In genomic region chr8:107864802-107865651, GRCm38 (mm10) we compare ENCODE assay signal across 25 mouse cellular contexts.
DNase-seq lines count a peak whose midpoint lies in the region; ATAC-seq and TF ChIP-seq lines count a peak whose summit lies in the region.
"Had no signal": no experiment of that assay in that cellular context is flagged by ENCODE, and none has a peak within 500 bp of the region (broad histone marks: within the 10 kb centered on the region; RNA-seq: fewer than 3 reads in every experiment).

No protein-coding gene starts in this region.

- no peaks in the 10 kb centered on the region for H3K36me3 ChIP-seq in lung, embryonic 16.5 days (ENCODE audit: control insufficient read depth, insufficient read depth, low read length)
- no peaks in the 10 kb centered on the region for H3K36me3 ChIP-seq in embryonic facial prominence, embryonic 10.5 days (replicated peaks)
- no peaks in the 10 kb centered on the region for H3K36me3 ChIP-seq in limb, embryonic 10.5 days
- H3K36me3 ChIP-seq: heart, embryonic 15.5 days; hindbrain, embryonic 15.5 days; intestine, embryonic 15.5 days; kidney, embryonic 15.5 days had no signal

- no peak for TF ChIP-seq CTCF in brain, embryonic 14.5 days (IDR thresholded peaks at IDR 0.05; ENCODE audit: borderline replicate concordance, extremely low read depth, insufficient read depth, insufficient read length)

- no peaks in the 10 kb centered on the region for H3K27me3 ChIP-seq in lung, embryonic 16.5 days (ENCODE audit: control insufficient read depth, insufficient read depth, low read depth, low read length)
- H3K27me3 ChIP-seq in embryonic facial prominence, embryonic 10.5 days (replicated peaks; ENCODE audit: low read depth, poor library complexity, severe bottlenecking): no peaks in the 10 kb centered on the region
- H3K27me3 ChIP-seq in limb, embryonic 10.5 days (ENCODE audit: low read depth, poor library complexity, severe bottlenecking): no peaks in the 10 kb centered on the region
- H3K27me3 ChIP-seq: forebrain, embryonic 13.5 days; heart, embryonic 15.5 days; hindbrain, embryonic 15.5 days; intestine, embryonic 15.5 days; kidney, embryonic 15.5 days; megakaryocyte, embryonic 14.5 days had no signal

- no peak overlapping the region for H3K9ac ChIP-seq in lung, embryonic 16.5 days (ENCODE audit: low read length)
- H3K9ac ChIP-seq: forebrain, embryonic 13.5 days; heart, embryonic 15.5 days; hindbrain, embryonic 15.5 days; intestine, embryonic 15.5 days; kidney, embryonic 15.5 days; liver, postnatal 0 days had no signal

- H3K4me1 ChIP-seq in lung, embryonic 16.5 days (replicated peaks; ENCODE audit: control insufficient read depth, insufficient read depth, low read length): 0 out of 2 replicates have a peak, but pooled peaks cover 2% of the 10 kb centered on the region
- H3K4me1 ChIP-seq in embryonic facial prominence, embryonic 10.5 days: peaks cover 47% of the 10 kb centered on the region
- H3K4me1 ChIP-seq in limb, embryonic 10.5 days: peaks cover 81% of the 10 kb centered on the region
- H3K4me1 ChIP-seq: heart, embryonic 15.5 days; hindbrain, embryonic 15.5 days; intestine, embryonic 15.5 days; kidney, embryonic 15.5 days; megakaryocyte, embryonic 14.5 days had no signal

- no peaks in the 10 kb centered on the region for H3K9me3 ChIP-seq in lung, embryonic 16.5 days (ENCODE audit: control insufficient read depth, low read length)
- no peaks in the 10 kb centered on the region for H3K9me3 ChIP-seq in embryonic facial prominence, embryonic 10.5 days
- no peaks in the 10 kb centered on the region for H3K9me3 ChIP-seq in limb, embryonic 10.5 days (replicated peaks)
- H3K9me3 ChIP-seq: forebrain, embryonic 13.5 days; heart, embryonic 15.5 days; hindbrain, embryonic 15.5 days; intestine, embryonic 15.5 days; kidney, embryonic 15.5 days had no signal

- peak; percentile 57; the same call in 1 of the 2 replicates for ATAC-seq in lung, embryonic 16.5 days (ENCODE audit: low read depth)
- ATAC-seq: forebrain, embryonic 13.5 days; intestine, embryonic 15.5 days; liver, postnatal 0 days had no signal

- no peak for DNase-seq in lung, postnatal 36 days
- DNase-seq in brain, embryonic 14.5 days (ENCODE audit: low read depth): peak; percentile 25
- peak; percentile 62 for DNase-seq in embryonic facial prominence, embryonic 10.5 days (ENCODE audit: low spot score)
- peak; percentile 63 for DNase-seq in limb, embryonic 10.5 days (ENCODE audit: low spot score)
- no peak for DNase-seq in spleen, postnatal 14 days (ENCODE audit: low spot score in 2 of 2)
- DNase-seq in natural killer cell, adult 2 months (ENCODE audit: low spot score in 2 of 2): no peak
- DNase-seq in urinary bladder, postnatal 25 days (ENCODE audit: low spot score): no peak
- DNase-seq: adrenal gland, adult 2 months; cerebellum, adult 18-20 months; cerebellum, postnatal 36 days; gastrocnemius, adult 2 months; heart, postnatal 4 days; liver, postnatal 0 days; retina, postnatal 1 day; right cerebral cortex, postnatal 25 days; spleen, adult 18-20 months; thymus, postnatal 14 days had no signal

- WGBS in lung, embryonic 16.5 days: 33% methylated on average over 14 of the region's 14 CpGs
- 46% methylated on average over 14 of the region's 14 CpGs for WGBS in embryonic facial prominence, embryonic 10.5 days
- 26% methylated on average over 14 of the region's 14 CpGs for WGBS in limb, embryonic 10.5 days

- H3K27ac ChIP-seq in lung, embryonic 16.5 days (ENCODE audit: low read length): no peak overlapping the region
- H3K27ac ChIP-seq in embryonic facial prominence, embryonic 10.5 days (replicated peaks): peak overlapping the region; percentile 70
- peak overlapping the region; percentile 83 for H3K27ac ChIP-seq in limb, embryonic 10.5 days
- H3K27ac ChIP-seq: forebrain, embryonic 13.5 days; gastrocnemius, adult 2 months; heart, embryonic 15.5 days; hindbrain, embryonic 15.5 days; intestine, embryonic 15.5 days; kidney, embryonic 15.5 days had no signal

- TF ChIP-seq POLR2A in brain, embryonic 14.5 days (IDR thresholded peaks at IDR 0.05; ENCODE audit: borderline replicate concordance, extremely low read depth, insufficient read depth, insufficient read length, poor library complexity, severe bottlenecking): no peak

- no peak overlapping the region for H3K4me3 ChIP-seq in lung, embryonic 16.5 days (ENCODE audit: low read length)
- 0 out of 2 replicates have a peak overlapping the region, but pooled peaks have one; percentile 5 for H3K4me3 ChIP-seq in embryonic facial prominence, embryonic 10.5 days
- H3K4me3 ChIP-seq in limb, embryonic 10.5 days: peak overlapping the region; percentile 30
- H3K4me3 ChIP-seq: forebrain, embryonic 13.5 days; gastrocnemius, adult 2 months; heart, embryonic 15.5 days; hindbrain, embryonic 15.5 days; intestine, embryonic 15.5 days; kidney, embryonic 15.5 days; megakaryocyte, embryonic 14.5 days had no signal

- 0 out of 2 replicates have a peak overlapping the region, but pooled peaks have one; percentile 0 for H3K4me2 ChIP-seq in lung, embryonic 16.5 days (ENCODE audit: low read depth, low read length)
- H3K4me2 ChIP-seq: forebrain, embryonic 13.5 days; heart, embryonic 15.5 days; hindbrain, embryonic 15.5 days; intestine, embryonic 15.5 days; kidney, embryonic 15.5 days; liver, embryonic 11.5 days had no signal

Comparison
In these comparisons a context has a peak if more than half of its experiments do, and no peak if none do; other contexts are left out.
1. DNase-seq: peak in brain, embryonic 14.5 days (single experiment), embryonic facial prominence, embryonic 10.5 days (single experiment) and limb, embryonic 10.5 days (single experiment); none in lung, postnatal 36 days (single experiment), spleen, postnatal 14 days (0 of 2), natural killer cell, adult 2 months (0 of 2) and urinary bladder, postnatal 25 days (single experiment).